Mouse (Mus musculus): ENCODE results near the gene Fam118a.

The Fam118a gene

GRCm38 (mm10) chr15:85055186-85055585 is 26.4 kb downstream of the Fam118a start:
- DNase-seq (ENCODE audit: low read depth in 2 of 2, low spot score in 2 of 2): no peak

- no peak for DNase-seq (ENCODE audit: low read depth in 2 of 2, low spot score in 2 of 2)
These were observed 34.7 kb downstream of the Fam118a start for GRCm38 (mm10) chr15:85063421-85063820.

- peak; percentile 29 to 59 for DNase-seq (ENCODE audit: low read depth in 2 of 2, low spot score in 2 of 2)
These were observed 41.8 kb downstream of the Fam118a start for GRCm38 (mm10) chr15:85070561-85070960.

GRCm38 (mm10) chr15:85072651-85073050 is 43.9 kb downstream of the Fam118a start:
- DNase-seq (ENCODE audit: low read depth in 2 of 2, low spot score in 2 of 2): no peak

GRCm38 (mm10) chr15:85085641-85086040 is 56.9 kb downstream of the Fam118a start:
- no peak for DNase-seq (ENCODE audit: low read depth in 2 of 2, low spot score in 2 of 2)

All from CD8-positive naive resting alpha-beta T cell, adult 2 months (primary cell).